Mouse (Mus musculus): ENCODE measurements around the gene Sntg2. TPM values are rescaled to one million over a fixed set of nuclear protein-coding genes. Genes with fewer than 3 reads are reported as not detected.

The Sntg2 gene
- total RNA-seq, 2 experiments from 2014 or later: 3.4 to 5.9 TPM

GRCm38 (mm10) chr12:30201031-30201430, 172.1 kb downstream of the Sntg2 start:
- DNase-seq: no peak

DNA sequence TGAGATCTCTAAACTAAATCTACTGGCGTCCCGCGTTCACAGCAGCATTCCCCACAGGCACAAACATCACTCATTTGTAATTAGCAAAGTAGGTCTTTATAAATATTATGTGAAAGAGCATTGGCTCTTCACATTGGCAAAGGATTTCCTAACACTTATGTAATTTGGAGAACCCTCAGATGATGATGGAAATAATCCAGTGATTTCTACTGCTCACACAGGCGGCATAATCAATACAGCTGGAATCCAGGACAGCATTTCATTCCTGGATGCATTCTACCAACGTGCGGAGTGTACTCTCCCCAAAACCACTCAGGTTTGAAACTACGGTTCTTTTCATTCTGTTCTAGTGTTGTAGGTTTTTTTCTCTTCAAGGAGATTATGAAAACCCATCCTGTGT, 172.6 kb downstream of the Sntg2 start:
- no peak for DNase-seq

DNA sequence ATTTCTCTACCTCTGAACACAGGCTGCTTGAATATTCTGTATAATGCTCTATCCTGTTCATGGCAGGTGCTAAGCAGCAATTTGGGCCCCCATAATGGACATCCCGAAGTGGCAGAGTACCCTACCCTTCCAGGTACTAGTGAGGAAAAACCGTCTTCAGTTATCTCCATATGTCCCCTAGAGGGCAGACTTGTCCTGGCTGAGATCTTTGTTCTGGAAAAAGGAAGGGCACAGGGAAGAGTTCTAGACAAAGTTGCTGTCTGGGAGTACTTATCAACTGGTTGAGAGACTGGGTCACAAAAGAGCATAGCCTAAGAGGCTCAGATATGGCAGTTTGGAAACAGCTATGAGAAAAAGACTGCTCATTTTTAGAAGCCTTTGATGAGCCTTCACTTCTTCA, 173.4 kb downstream of the Sntg2 start:
- DNase-seq: no peak

DNA sequence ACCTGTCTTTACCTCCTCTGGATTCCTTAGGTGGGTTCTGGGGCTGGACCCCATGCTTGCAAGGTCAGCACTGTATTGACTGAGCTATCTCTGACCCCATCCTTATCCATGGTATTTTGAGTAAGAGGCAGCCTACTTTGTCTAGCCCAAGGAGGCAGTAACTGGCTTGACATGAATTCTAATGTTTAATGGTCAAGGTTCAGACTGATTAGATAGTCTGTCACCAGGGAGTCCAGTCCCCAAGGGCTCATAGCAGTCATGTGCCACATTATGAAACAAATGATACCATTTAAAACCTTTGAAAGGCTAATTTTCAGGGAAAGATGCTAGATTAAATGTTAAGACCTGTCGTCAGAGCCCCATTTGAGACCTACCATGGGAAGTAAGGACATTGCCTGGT, 174.9 kb downstream of the Sntg2 start:
- no peak for DNase-seq

- no peak for DNase-seq
Measured at GRCm38 (mm10) chr12:30181721-30182120, 191.5 kb downstream of the Sntg2 start.

- no peak for DNase-seq
Measured at GRCm38 (mm10) chr12:30179623-30180022, 193.6 kb downstream of the Sntg2 start.

DNA sequence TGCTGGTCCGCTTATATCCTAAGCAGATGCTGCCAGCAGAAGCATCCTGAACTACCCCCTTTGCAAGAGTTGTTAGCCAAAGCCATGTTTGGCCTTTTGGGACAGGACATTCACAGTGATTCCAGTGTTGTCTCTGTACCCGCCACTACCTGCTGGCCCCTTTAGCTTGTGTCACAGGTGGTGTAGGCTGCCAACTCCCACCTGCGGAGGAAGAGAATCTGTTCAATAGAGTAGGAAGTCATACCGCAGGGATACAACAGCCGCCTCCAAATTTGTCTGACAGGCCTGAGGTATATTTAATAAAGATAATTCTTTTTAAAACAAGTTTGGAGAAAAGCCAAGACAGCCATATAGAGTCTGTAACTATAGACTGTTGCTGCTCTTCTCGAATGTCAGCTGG, 195.2 kb downstream of the Sntg2 start:
- no peak for DNase-seq

DNA sequence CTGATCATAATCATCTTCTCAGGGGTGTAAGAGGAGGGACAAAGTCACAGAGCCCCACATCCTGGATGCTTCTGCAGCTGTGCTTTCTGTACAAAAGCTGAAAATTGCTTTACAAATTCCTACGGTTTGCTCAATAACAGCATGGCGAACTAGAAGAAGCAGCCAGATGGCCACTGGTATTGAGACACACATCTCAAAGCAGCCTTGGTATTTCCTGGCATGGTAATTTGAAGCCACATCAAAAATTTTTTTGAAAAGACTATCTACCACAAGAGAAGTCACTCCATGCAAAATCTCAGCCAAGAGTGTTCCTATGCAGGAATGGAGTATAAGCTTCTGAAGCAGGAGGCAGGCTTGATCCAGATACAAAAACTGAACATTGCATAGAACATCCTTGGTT, 195.6 kb downstream of the Sntg2 start:
- DNase-seq: no peak

- DNase-seq: no peak
Measured at GRCm38 (mm10) chr12:30168491-30168890, 204.7 kb downstream of the Sntg2 start.

DNA sequence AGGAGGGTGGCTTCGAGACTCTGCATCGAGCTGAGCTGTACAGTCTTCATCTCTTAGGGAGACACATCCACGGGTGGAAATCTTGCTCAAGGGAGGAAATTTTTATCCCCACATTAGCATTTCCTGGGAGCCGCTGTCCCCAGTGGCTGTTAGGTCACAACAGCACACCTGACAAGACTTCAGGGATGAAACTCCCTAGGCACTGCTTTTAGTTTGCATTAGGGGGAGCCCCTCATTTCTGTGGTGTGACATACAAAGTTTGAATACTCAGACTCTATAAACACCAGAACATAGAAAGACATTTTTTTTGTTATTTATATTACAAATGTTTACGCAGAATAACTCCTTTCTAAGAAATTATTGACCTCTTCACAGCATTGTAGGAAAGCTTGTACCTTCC, 208.6 kb downstream of the Sntg2 start:
- no peak for DNase-seq

- no peak for DNase-seq
Measured at GRCm38 (mm10) chr12:30164005-30164404, 209.2 kb downstream of the Sntg2 start.

DNA sequence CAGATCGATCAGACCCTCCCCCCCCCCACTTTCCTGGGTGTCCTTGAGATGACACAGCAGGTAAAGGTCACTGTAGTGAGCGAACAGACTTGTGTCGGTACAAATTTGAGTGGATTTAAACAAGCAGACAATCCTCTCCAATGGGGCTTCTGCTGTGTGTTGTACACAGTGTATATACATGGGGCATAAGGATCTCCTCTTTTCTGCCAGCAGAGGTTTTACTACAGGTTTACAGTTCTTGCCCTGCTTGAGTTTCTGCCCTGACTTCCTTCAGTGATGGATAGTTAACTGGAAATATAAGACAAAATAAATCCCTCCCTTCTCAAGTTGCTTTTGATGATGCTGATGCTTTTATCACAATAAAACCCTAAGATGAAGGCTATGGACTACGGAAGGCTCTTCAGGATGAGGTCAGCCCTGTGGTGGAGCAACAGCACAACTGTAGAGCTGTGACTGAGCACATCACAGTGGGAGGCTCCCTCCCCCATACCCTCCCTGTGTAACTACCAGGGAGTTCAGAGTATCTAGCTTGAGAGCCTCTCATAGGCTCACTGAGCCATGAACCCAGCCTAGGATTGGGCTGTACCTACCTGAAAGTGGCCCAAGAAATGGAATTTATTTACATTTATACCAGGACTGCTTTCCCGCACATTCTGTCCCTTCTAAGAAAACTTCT, 211.3 kb downstream of the Sntg2 start:
- no peak for DNase-seq

DNA sequence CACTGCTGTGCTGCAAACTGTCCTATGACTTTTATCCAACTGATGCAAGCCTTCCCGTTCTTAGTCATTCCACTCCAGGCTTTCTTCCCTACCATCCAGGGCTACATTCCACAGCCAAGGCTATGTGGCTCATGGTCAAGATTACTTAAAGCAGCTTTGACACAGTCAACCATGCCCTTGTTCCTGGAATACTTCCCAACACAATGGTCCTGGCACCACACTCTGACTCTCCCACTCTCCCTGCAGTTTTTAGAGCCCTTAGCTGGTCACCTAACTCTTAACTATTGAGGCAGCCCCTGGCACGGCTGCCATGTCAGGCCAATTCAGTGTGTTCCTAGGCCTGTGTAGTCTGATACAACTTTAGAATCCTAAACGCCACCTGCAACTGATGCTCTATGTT, 212.7 kb downstream of the Sntg2 start:
- no peak for DNase-seq

GRCm38 (mm10) chr12:30159788-30160187, 213.4 kb downstream of the Sntg2 start:
- DNase-seq: no peak

DNA sequence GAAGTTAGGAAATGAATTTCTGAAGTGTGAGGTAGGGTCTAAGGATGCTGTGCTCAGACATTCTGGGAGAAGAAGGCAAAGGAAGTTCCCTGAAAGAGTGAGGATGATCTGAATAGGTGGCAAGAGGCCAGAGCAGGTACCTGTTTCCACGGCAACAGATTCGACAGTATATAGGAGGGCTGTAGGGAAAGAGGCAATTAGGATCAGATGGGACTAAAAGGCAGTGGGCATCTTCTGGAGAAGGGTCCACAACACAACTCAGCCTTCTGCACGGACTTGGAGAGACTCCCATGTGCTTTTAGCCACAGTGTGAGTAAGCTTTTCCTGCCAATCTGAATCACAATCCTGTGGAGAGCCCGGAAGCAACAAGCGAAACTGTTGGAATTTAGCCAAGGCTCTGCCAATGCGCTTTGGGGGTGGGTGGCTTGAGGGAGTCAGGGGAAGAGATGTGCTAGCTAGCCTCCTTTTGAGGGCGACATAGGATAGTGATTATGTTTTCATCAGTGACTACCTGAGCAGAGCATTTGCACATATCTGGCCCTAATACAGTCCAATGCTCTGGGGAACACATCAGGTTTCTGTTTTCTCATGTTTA, 219.0 kb downstream of the Sntg2 start:
- no peak for DNase-seq

DNA sequence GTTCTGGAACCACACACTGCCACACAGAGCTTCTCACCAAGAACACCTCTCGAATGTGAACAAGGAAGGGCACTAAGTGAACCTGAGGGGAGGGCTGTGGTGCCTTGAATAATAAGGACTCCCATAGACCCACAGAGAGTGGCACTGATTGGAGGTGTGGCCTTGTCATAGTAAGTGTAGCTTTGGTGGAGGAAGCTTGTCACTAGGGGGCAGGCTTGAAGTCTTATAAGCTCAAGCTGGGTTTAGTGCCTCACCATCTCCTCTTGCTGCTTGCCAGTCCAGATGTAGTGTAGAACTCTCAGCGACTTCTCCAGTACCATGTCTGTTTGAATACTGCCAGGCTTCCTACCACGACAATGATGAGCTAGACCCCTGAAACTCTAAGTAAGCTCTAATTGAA, 231.1 kb downstream of the Sntg2 start:
- DNase-seq: peak in 1 of 2 experiments; percentile 15

DNA sequence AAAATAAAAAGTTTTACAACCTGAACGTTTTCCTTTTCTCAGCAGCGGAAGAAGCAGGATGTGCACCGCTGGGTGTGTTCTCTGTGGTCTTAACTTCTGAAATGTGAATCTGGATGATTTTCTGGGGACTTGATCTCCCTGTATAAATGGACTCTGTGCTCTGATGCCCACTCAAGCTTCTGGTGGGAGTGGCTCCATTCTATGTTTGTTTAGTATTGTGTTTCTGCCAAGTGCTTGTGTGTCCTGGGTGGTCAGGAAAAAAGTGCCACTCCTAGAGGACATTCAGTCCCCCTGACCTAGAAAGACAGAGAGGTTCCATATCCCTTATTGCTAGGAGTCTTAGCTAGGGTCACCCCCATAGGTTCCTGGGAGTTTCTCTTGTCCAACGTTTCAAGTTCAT, 240.7 kb downstream of the Sntg2 start, which contains the start of gene Tpo:
TSS of gene Tpo (minus strand) at position 101 of the 400 bp plus-strand sequence.
- no peak for DNase-seq

DNA sequence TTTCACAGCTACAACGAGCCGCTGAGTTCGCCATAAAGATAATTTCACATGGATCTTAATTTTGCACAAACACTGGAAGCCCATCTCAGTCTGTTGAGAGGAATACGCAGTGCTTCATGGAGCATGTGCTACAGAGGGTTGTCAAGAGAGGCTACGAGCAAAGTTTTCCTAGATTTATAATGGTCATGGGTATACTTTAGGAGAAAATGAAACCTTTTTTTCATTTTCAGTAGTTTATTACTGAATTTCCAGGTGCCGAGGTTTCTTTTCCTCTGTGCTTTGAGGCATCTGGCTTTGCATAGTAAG, 243.8 kb downstream of the Sntg2 start:
- DNase-seq: no peak

DNA sequence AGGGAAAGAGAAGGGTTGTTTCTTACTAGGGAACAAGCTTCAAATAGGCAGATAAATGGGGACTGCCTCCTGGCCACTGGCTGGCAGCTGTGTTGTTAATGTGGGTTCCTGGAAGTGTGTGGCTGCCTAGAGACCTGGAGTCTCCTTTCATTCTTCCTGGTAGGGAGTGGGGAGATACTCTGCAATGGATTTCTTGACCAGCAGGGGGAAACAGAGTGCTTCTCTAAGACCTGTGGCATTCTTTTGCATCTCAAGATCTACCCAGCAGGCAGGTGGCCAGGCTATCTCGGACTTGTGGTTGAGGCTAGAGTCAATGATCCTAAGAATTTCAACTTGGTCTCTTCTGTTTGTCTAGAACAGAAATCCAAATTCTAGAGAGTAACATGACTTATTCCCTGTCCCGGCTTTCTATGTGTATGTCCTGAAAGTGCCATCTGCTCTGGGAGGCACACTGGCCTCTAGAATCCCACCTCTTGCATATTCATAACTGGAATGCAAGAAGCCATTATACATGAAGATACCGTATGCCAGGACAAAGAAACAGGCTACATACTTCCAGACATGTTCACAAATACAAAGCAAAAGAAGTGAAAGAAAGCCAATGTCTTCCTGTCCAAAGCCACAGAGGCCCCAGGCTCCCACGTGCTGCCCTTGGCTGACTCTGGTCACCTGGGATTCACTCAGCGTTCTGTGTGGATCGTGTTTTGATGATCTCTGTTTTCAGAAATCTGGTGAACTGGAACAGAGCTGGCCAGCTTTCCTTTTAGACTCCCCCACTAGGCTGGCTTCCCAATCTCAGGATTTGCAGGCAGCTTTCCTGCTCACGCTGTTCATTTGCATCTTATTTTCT, 244.4 kb downstream of the Sntg2 start:
- DNase-seq: peak; percentile 37 to 66
